Mouse (Mus musculus) CD4-positive, CD25-positive, alpha-beta regulatory T cell (primary cell): ENCODE results near the gene BC005537. TPM values are rescaled to one million over a fixed set of nuclear protein-coding genes. Genes with fewer than 3 reads are reported as not detected.

Experiments
- polyA plus RNA-seq: library from polyadenylated mRNA; unstranded; fragments of 100-300 nt; shearing (Covaris generic); gene quantifications from one replicate; pipeline ENCODE4 v1.2.1, GENCODE M21; 2017

BC005537 gene
- polyA plus RNA-seq = 20.0 TPM

DNA sequence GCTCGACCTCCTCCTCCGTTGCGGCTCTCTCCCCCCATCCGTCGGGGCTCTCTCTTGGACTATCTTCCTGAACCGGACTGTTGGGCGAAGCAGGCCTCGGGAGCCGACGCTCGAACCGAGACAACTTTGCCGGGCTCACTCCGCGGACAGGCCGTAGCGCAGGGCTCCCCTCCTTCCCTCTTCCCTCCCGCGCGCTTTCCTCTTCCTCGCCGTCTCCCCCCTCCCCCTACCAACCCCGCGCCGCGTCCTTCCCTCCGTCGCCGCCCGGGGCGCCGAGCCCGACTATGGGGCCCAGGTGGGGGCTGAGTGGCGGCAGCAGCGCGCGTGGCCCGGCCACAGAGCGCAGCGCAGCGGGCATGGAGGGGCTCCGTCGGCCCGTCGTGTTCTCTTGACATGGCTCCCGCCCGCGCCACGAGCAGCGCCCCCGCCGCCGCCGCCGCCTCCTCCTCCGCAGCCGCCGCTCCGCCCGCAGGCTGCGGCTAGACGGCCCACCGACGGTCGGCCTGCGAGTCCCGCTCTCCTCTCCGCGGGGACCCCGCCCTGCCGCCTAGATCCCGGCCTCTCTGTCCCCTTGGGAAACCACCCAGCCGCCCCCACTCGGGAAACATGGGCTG is at the start of gene BC005537:
Gene BC005537, plus strand, starts transcription at position 350 of the 614 bp plus-strand sequence.

DNA sequence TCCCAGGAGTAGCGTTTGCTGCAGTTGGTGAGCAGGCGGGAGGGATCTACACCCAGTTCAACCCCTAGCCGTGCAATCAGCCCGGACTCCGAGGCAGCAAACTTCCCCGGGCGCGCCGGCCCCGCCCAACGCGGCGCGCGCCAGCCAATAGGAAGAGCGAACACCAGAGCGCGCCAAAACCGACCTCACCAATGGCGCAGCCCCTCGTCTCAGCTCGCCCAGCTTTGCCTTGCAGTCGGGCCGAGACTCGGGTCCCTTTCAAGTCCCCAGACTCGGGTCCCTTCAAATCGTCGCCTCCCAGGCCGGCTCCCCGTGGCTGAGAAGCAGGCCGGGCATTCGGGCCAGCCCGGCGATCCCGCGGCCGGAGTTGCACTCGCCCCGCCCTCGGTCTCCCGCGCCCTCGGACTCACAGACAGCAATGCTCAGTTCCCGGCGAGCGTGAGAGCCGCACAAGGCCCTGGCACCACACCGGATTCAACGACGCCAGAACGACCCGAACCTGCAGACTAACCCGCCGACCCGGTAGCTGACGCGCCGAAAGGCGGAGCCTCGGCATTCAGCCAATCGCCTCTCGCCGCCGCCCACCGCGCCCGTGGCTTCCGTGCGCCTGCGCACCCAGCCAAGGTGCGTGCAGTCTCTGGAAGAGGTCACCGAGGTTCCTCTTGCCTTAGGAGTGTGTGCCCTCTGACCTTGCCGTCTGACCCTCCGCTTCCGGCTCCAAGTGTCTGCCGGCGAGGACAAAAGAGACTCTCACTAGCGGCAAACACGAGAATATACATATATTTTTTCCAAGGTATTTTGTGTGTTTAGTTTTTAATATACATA is 39.8 kb upstream of the BC005537 start, which contains the start of gene Gmnn:
Gene Gmnn, minus strand, starts transcription at position 521 of the 825 bp plus-strand sequence.

DNA sequence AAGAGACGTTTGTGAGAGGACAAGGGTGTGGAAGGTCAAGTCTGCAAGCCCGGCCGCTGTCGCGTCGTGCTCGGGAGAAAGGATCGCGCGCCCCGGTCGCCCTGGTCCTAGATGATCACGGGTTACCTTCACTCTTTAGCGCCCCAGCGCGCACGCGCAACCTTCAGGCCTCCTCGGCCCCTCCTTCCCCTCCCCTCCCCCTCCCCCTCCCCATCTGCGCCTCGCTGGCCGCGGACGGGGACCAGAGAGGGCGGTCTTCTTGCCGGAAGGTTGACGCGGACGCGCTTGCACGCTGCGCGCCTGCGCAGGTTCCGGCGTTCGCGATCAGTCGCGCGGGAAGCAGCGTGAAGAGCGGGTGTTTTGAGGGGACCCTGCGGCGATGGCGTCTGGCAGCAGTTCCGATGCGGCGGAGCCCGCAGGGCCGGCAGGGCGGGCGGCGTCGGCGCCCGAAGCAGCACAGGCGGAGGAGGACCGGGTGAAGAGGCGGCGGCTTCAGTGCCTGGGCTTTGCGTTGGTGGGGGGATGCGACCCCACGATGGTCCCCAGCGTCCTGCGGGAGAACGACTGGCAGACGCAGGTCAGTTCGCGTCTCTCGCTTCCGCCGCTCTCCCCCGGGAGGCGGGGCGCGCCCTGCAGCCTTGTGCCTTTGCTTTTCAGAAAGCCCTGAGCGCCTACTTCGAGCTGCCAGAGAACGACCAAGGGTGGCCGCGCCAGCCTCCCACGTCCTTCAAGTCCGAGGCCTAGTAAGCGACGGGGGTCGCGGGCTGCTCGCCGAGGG is 30.1 kb downstream of the BC005537 start, which contains the start of the genes Acot13 and Tdp2:
Gene Acot13, minus strand, starts transcription at position 188 of the 778 bp plus-strand sequence.
Gene Tdp2, plus strand, starts transcription at position 327 of the 778 bp plus-strand sequence.

DNA sequence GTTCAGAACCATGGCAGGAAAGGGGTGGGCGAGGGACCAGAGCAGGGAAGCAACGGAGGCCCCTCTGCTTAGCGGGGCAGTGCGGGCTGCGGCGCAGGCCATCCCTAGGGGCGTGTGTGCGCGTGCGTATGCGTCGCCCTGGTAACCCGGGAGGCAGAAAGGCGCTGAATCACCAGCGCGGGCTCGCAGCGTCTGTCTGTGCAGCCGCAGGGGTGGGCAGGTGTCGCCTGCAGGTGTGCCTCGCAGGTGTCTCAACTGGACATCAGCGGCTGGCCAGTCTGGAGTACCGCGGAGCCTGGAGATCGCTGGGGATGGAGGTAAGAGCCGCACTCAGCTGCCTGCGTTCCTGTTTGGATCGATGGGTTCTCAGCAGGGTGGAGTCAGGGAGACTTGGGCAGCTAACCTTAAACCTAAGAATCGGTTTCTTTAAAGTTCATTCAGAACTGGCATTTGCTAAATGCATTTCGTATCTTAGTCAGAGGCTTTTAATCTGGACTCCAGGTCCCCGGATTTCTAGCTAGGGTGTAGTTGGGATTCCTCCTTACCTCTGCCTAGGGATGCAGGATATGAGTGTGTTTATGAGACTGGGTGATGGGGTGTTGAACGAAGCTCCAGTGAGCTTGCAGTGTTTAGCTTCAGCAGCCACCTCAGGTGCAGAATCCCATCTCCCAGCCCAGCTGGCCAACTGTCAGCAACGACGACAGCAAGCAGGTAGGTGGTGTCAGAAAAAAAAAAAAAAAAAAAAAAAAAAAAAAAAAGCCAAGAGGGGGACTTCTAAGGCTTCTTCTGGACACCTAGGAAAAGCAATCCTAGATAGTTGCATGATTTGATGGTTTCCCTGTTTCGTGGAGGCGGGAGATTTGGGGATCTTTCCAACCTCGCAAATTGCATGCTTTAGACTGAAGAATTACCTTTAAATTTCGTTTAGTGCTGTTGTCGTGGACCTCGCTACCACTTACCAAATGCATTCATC is 43.8 kb downstream of the BC005537 start, which contains the start of gene D130043K22Rik:
Gene D130043K22Rik, plus strand, starts transcription at position 153 of the 973 bp plus-strand sequence.

Other genes with a start within 250 kb of the BC005537 start
- gene Ripor2, start 219.5 kb upstream of the BC005537 start, polyA plus RNA-seq = 367 TPM
- gene Armh2, start 60.4 kb upstream of the BC005537 start, polyA plus RNA-seq = 0.20 TPM
- 24.2 TPM for gene Gmnn, start 39.7 kb upstream of the BC005537 start, polyA plus RNA-seq
- 76.9 TPM for gene Acot13, start 29.9 kb downstream of the BC005537 start, polyA plus RNA-seq
- gene Tdp2, start 30.0 kb downstream of the BC005537 start, polyA plus RNA-seq = 66.0 TPM
- gene D130043K22Rik, start 43.5 kb downstream of the BC005537 start, polyA plus RNA-seq = 0.89 TPM
- gene Aldh5a1, start 136.0 kb downstream of the BC005537 start, polyA plus RNA-seq = 0.93 TPM
- 2.9 TPM for gene Gpld1, start 141.5 kb downstream of the BC005537 start, polyA plus RNA-seq
- gene Mrs2, start 218.7 kb downstream of the BC005537 start, polyA plus RNA-seq = 26.9 TPM